Mouse (Mus musculus): ENCODE measurements around the gene Ccdc13. TPM values are rescaled to one million over a fixed set of nuclear protein-coding genes. Genes with fewer than 3 reads are reported as not detected.

Ccdc13 gene
- polyA plus RNA-seq, 1 experiment from 2014 or later: not detected

DNA sequence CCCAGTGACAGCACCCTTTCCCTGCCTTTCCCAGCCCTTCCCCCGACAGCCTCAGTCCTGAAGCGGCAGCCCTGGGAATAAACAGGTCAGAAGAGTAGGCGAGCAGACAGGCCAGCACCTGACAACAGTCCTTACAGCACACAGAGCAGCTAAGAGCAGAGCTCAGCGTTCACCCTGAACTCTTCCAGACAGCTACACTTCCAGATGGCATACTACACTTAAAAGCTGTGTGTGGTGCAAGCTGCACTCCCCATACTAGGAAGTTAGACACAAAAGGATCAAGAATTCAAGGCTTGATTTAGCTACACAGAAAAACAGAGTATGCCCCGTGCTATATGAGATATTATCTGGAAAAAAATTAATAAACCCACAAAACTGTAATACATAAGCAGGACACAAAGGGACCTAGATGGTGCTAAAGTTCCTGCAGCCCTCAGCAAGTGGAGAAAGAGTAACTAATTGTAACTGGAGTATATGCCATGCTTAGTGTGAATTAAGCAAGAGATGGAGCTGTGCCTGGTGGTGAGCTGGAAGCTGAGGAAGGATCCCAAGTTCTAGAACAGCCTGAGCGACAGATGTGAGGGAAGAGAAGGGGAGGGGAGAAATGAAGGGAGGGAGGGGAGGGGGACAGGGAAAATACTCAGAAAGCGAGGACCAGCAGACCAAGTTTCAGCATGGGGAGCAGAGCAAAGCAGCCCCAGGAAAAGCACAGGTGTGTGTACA lies 9.8 kb downstream of the Ccdc13 start:
- 71% methylated on average over 7 of the region's 7 CpGs for WGBS (ENCODE audit: missing documents)
- Histone ChIP-seq H3K36me3 (ENCODE audit: inconsistent target) (no peaks in the 10 kb centered on the region), H3K27ac (no peak overlapping the region), H3K79me2 (ENCODE audit: inconsistent target) (no peaks in the 10 kb centered on the region), H3K4me3 (ENCODE audit: inconsistent target) (no peak overlapping the region)

DNA sequence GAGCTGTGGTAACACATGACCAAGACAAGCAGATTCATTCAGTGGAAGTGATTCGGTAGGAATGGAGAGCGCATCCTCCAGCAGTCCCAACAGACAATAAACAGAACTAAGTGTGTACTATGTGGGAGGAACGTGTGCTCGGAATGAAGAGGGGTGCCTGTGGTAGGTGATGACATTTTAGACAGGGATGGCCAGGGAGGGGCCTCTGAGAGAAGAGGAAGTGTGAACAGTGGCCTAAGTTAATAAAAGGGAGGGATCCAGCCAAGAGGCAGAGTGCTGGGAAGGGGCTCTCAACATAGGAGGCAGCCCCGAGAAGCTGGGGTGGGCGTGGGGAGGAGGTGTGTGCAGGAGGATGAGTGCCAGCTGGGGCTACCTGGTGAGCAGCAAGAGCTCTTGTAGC lies 10.9 kb downstream of the Ccdc13 start:
- no peak overlapping the region for H3K4me3 ChIP-seq (ENCODE audit: inconsistent target)
- WGBS (ENCODE audit: missing documents): 51% methylated on average over 6 of the region's 6 CpGs
- H3K27ac ChIP-seq: no peak overlapping the region
- no peaks in the 10 kb centered on the region for H3K79me2 ChIP-seq (ENCODE audit: inconsistent target)
- no peaks in the 10 kb centered on the region for H3K36me3 ChIP-seq (ENCODE audit: inconsistent target)

DNA sequence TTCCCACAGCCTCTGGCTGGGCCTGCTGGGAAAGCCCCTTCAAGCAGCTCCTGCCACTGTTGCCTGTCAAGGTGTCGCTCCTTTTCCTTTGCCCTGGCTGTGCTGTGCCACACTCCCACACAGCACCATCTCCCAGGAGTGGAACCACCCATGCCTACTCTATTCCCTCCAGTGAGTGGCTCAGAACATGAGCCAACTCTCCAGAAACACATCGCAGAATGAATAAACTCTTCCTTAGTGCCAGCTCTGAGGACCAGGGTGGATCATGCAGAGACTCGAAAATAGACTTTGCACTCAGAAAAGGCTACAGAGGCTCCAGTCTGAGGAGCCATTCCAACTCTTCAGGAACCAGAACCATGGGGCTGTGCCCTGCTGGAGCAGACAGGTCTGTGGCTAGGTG lies 12.9 kb downstream of the Ccdc13 start:
- Histone ChIP-seq H3K4me3 (ENCODE audit: inconsistent target) (no peak overlapping the region), H3K79me2 (ENCODE audit: inconsistent target) (no peaks in the 10 kb centered on the region), H3K36me3 (ENCODE audit: inconsistent target) (no peaks in the 10 kb centered on the region), H3K27ac (no peak overlapping the region)
- WGBS (ENCODE audit: missing documents): 90% methylated on average over 3 of the region's 3 CpGs

DNA sequence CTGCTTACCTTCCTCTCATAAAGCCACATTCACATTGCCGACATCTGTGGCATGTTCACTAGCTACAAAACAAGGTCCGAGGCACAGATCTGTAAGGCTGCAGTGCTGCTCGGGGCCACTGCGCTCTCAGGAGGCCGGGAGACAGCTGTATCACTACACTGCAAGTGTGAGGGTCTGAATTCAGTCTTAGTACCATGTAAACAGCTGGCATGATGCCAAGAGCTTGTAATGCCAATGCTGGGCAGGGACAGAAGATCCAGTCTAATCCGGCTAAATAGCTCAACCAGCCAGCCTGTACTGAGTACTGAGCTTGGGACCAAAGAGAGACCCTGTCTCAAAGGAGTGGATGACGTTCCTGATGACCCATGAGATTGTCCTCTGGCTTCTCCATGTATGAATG lies 15.3 kb downstream of the Ccdc13 start:
- WGBS (ENCODE audit: missing documents): 94% methylated on average over 7 of the region's 7 CpGs

DNA sequence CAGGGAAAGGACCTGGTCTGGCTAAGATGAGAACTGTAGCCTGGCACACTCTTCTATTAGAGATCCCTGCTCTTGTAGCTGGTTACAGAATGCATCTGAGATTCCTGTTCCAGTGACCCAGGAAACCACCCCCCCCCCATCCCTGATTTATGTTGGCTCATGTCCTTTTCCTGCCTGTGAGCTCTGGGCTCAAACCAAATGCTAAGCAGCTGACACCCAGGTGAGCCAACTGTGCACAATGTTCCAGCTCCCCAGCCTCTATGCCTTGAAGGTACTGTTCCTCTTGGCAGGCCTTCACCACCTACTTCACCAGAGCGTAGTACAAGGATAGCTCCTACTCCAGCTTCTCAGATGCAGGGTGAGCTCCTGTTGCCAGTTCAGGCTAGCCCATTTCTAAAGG lies 16.2 kb downstream of the Ccdc13 start:
- Histone ChIP-seq H3K36me3 (ENCODE audit: inconsistent target) (no peaks in the 10 kb centered on the region), H3K27ac (no peak overlapping the region), H3K4me3 (ENCODE audit: inconsistent target) (no peak overlapping the region), H3K79me2 (ENCODE audit: inconsistent target) (no peaks in the 10 kb centered on the region)
- WGBS (ENCODE audit: missing documents): 89% methylated on average over 1 of the region's 1 CpGs

More for the DNA sequence above, 15.3 kb downstream of the Ccdc13 start:
- H3K79me2 ChIP-seq (ENCODE audit: inconsistent target): no peaks in the 10 kb centered on the region
- H3K36me3 ChIP-seq (ENCODE audit: inconsistent target): no peaks in the 10 kb centered on the region
- no peak overlapping the region for H3K27ac ChIP-seq
- H3K4me3 ChIP-seq (ENCODE audit: inconsistent target): no peak overlapping the region

DNA sequence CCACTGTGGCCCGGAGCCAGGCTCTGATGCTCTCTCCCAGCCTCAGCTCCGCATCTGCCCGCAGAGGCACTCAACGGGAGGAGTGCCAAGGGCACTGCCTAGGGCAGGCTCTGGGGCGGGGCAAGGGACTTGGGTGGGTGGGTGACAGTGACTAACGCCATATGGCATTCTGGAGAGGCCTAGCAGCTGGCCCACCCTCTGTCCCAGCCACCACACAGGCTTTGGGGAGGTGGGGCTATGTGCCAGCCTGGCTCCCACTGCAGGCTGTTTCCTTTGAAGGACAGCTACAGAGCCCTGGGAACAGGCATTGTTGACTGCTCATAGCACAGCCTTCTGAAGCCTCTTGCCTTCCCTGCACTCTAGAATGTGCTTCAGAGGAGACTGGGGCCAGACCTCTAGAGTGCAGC lies 16.7 kb downstream of the Ccdc13 start:
- Histone ChIP-seq H3K27ac (no peak overlapping the region), H3K79me2 (ENCODE audit: inconsistent target) (no peaks in the 10 kb centered on the region), H3K4me3 (ENCODE audit: inconsistent target) (no peak overlapping the region), H3K36me3 (ENCODE audit: inconsistent target) (no peaks in the 10 kb centered on the region)
- 88% methylated on average over 3 of the region's 6 CpGs for WGBS (ENCODE audit: missing documents)

DNA sequence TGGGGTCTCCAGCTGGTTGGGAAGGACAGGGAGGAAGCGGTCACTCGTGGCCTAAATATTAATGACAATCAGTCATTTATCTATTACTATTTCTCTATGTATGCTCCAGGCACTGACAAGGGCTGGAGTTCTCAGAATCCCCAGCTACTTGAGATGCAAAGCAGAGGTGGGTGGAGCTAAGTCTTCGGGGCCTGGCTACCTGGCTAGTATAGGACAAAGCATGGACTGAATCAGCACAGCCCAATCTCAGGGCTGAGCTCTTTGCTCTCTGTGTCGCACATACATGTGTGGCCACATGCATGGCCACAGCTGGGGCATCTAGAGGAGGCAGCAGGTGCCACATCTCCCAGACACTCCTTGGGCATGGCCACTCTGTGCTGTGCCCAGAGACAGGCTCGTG lies 18.5 kb downstream of the Ccdc13 start:
- Histone ChIP-seq H3K36me3 (ENCODE audit: inconsistent target) (no peaks in the 10 kb centered on the region), H3K4me3 (ENCODE audit: inconsistent target) (no peak overlapping the region), H3K27ac (no peak overlapping the region), H3K79me2 (ENCODE audit: inconsistent target) (no peaks in the 10 kb centered on the region)
- 82% methylated on average over 5 of the region's 5 CpGs for WGBS (ENCODE audit: missing documents)

DNA sequence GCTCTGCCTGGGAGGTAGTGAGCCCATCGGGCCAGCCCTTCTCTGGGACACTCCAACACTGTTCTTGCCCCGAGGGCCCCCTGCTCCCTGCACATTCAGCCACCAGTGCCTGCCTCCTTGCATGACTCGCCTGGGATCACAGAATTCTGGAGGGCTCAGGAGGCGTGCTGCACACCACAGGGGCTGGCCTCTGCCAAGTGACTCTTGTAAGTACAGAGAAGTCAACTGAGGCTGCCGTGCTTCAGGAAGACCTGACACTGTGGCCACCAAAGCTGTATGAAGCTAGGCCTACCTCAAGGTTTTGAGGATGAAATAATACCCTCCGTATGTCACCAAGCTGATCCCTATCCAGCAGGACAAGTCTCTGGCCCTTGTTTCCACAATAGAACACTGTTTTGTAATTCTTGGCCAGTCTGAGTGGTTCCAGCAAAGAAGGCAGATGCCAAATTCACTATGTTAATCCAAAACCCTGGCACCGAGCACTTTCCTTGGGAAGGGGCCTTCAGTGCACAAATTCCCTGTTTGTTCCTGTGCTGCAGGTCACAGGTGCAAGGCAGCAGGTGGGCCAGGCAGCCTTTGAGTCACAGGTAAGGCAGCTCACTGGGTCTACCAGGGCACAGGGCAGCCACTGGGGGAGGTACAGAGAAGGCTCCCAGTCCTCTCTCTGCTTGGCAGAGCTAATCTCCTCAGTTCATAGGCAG lies 19.3 kb downstream of the Ccdc13 start:
- 92% methylated on average over 6 of the region's 7 CpGs for WGBS (ENCODE audit: missing documents)
- Histone ChIP-seq H3K27ac (no peak overlapping the region), H3K79me2 (ENCODE audit: inconsistent target) (no peaks in the 10 kb centered on the region), H3K36me3 (ENCODE audit: inconsistent target) (no peaks in the 10 kb centered on the region), H3K4me3 (ENCODE audit: inconsistent target) (no peak overlapping the region)

DNA sequence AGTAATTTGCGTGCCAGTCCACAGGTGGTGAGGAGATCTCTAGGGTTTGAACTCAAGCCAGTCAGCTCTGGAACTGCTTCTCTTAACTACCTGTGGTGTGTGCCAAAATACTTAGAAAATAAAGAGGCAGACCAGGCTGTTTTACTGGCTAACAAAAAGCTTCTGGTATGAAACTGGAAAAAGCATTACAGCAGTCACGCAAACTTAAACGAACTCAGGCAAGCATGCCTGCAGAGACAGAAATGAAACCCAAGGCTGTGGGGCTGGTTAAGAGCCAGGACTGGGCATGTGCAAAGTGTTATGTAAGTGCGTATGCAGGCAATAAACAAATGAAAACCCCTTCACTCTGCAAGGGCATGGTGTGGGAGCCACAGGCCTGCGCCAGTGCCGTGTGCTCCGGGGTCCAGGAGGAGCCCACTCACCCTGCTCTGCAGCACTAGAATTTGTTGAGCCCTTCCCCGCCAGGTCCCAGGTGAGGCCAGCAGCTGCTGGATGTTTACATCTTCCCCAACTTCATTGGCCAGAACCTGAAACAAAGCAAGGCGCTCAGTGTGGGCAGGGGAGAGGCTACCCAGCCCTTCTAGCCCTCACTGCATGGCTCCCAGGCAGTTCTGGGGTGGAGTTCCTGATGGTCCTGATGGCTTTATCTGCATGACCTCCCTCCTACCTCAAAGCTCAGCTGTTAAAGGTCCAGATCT lies 20.0 kb downstream of the Ccdc13 start:
- Histone ChIP-seq H3K36me3 (ENCODE audit: inconsistent target) (no peaks in the 10 kb centered on the region), H3K4me3 (ENCODE audit: inconsistent target) (no peak overlapping the region), H3K27ac (no peak overlapping the region), H3K79me2 (ENCODE audit: inconsistent target) (no peaks in the 10 kb centered on the region)
- WGBS (ENCODE audit: missing documents): 80% methylated on average over 9 of the region's 9 CpGs

DNA sequence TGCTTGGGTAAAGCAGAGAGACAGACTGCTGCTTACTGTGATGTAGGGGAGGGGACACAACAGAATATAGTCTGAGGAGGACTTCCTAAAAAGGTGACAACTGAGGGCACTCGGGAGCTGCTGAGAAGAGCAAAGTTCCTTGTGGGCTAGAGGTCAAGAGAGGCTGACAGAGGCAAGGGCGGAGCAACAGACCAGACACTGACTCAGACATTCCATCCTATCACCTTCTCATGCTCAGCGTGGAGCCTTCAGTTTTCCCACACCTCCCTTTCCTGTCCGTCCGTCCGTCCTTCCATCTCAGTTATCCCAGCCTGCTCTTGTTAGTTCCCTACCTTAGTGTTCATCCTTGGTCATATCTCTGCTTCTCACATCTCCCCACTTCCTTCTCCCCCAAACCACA lies 24.1 kb downstream of the Ccdc13 start:
- Histone ChIP-seq H3K27ac (no peak overlapping the region), H3K79me2 (ENCODE audit: inconsistent target) (no peaks in the 10 kb centered on the region), H3K4me3 (ENCODE audit: inconsistent target) (no peak overlapping the region), H3K36me3 (ENCODE audit: inconsistent target) (no peaks in the 10 kb centered on the region)
- 25% methylated on average over 6 of the region's 6 CpGs for WGBS (ENCODE audit: missing documents)

DNA sequence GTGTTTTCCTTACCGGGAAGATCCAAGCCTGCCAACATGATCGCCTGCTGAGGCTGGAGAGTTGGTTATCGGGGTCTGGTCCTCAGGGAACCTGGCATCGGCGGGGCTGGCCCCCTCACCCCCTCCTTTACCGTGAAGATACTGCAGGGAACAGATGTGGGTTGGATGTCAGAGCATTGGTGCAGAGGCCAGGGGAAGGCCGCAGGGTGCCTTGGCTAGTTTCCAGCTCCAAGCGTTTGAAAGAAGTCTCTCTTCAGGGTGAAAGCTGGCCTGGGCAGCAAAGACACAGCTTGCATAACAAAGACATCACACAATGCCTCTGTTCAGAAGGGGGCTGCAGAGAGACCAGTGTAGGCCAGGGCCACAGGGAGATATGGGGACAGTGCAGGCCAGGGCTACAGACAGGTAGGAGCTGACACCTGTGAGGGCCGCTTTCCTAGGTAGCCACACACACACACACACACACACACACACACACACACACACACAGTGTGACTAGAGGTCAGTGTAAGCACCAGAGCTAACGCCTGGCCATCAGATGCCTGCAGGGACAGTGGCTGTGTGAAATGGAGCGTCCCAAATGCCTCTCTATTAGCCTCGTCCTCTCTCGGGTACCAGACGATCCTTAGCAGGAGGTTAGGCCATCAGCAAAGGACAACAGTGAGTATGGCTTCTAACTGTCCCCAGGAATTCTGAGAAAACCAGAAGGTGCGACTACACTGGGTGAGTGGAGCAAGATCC lies 29.0 kb downstream of the Ccdc13 start:
- no peaks in the 10 kb centered on the region for H3K36me3 ChIP-seq (ENCODE audit: inconsistent target)
- H3K79me2 ChIP-seq (ENCODE audit: inconsistent target): no peaks in the 10 kb centered on the region
- WGBS (ENCODE audit: missing documents): 80% methylated on average over 15 of the region's 15 CpGs
- no peak overlapping the region for H3K4me3 ChIP-seq (ENCODE audit: inconsistent target)
- no peak overlapping the region for H3K27ac ChIP-seq

DNA sequence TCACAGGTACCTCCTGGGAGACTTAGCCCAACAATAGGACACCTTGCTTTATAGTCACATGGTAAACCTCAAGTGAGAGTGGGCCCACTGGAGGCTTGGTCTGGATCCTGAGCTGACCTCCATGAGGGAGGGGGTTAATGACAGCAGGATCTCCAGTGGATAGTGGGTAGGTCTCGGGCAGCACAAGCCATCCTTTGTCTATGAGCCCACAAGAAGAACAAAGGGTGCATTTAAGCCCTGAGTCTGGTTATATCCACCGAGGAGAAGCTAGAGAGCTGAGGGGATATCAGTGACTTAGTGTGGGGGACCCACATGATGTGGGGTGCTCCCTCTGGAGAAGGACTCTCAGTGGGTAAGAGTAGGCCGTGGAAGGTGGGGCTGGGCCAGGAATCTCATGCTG lies 30.8 kb downstream of the Ccdc13 start:
- no peaks in the 10 kb centered on the region for H3K79me2 ChIP-seq (ENCODE audit: inconsistent target)
- 95% methylated on average over 3 of the region's 3 CpGs for WGBS (ENCODE audit: missing documents)
- no peak overlapping the region for H3K4me3 ChIP-seq (ENCODE audit: inconsistent target)

DNA sequence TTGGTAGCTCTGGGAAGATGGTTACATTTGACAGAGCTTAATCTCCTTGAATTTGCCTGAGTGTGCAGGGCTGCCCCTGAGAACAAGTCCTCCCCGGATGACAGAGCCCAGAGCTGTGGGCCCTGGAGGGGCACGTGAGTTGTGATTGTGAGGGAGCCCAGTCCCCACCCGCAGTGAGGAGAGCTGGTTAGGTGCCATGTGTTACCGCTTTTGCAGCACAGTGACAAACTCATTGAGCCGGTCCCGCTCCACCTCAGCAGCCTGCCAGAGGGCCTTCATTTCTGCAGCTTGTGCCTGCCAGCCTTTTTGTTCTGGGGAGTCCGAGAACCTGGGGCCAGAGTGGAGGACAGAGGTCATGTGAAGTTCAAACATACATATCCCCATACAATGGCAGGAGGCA lies 31.3 kb downstream of the Ccdc13 start:
- Histone ChIP-seq H3K79me2 (ENCODE audit: inconsistent target) (no peaks in the 10 kb centered on the region), H3K36me3 (ENCODE audit: inconsistent target) (no peaks in the 10 kb centered on the region), H3K27ac (no peak overlapping the region), H3K4me3 (ENCODE audit: inconsistent target) (no peak overlapping the region)
- 80% methylated on average over 7 of the region's 7 CpGs for WGBS (ENCODE audit: missing documents)

More for the DNA sequence above, 30.8 kb downstream of the Ccdc13 start:
- no peaks in the 10 kb centered on the region for H3K36me3 ChIP-seq (ENCODE audit: inconsistent target)
- H3K27ac ChIP-seq: no peak overlapping the region

DNA sequence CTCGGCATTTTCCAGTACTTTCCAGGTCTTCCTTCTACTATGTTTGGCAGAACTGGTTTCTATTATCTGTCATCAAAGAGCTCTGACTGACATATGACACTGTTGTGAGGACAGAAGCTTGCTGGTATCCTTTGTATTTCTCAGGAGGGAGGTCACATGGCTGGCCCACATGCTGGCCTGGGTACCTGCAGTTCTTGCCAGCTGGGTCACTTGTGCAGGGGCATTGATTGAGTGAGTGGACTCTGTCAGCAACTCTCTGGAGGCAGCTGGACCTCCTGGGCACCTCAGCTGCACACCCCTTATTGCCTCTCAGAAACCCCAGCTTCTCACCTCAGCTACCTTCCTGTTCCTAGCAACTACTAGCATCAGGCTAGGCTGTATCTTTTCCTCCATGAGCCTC lies 31.7 kb downstream of the Ccdc13 start:
- H3K36me3 ChIP-seq (ENCODE audit: inconsistent target): no peaks in the 10 kb centered on the region
- 92% methylated on average over 1 of the region's 1 CpGs for WGBS (ENCODE audit: missing documents)
- no peak overlapping the region for H3K4me3 ChIP-seq (ENCODE audit: inconsistent target)
- H3K79me2 ChIP-seq (ENCODE audit: inconsistent target): no peaks in the 10 kb centered on the region
- H3K27ac ChIP-seq: no peak overlapping the region

Data from macrophage (primary cell).